Mouse (Mus musculus) megakaryocyte, embryonic 14.5 days (primary cell): ENCODE measurements around the gene Abcc4.

Source experiments
- FLI1 ChIP-seq: IDR thresholded peaks from 2 replicates; pipeline ENCODE4 v1.6.1; 2012; ENCODE audit warnings: low read length, inconsistent platforms, mixed read lengths
- GATA1 ChIP-seq: IDR thresholded peaks from 3 replicates; pipeline ENCODE4 v1.6.1; 2012; ENCODE audit warnings: mixed read lengths, low read length, inconsistent platforms, borderline replicate concordance

GRCm38 (mm10) chr14:118581673-118582072, 124.3 kb downstream of the Abcc4 start:
- TF ChIP-seq GATA1: no peak
- TF ChIP-seq FLI1: no peak
